Mouse (Mus musculus): ENCODE data around the gene Alkbh3. TPM values are rescaled to one million over a fixed set of nuclear protein-coding genes. Genes with fewer than 3 reads are reported as not detected.

Alkbh3 gene
- polyA plus RNA-seq (2012; rRNA removed): 28.2 and 36.6 TPM in 2 replicates

GRCm38 (mm10) chr2:94010335-94011291, at the start of gene Alkbh3:
Gene Alkbh3, minus strand, starts transcription at chr2:94010807.
- TF ChIP-seq POLR2A (IDR thresholded peaks at IDR 0.05; ENCODE audit: borderline replicate concordance, extremely low read depth, low read depth, low read length) (peak; percentile 70; the same call in 1 of the 2 replicates), CTCF (IDR thresholded peaks at IDR 0.05; ENCODE audit: insufficient read depth, low read length) (no peak)
- DNase-seq: peak; percentile 93
- H3K4me3 ChIP-seq (replicated peaks; ENCODE audit: extremely low read depth, low read depth, low read length): peak within 1 kb of the TSS; percentile 68
- peaks cover 8% of the 10 kb centered on the region for H3K4me1 ChIP-seq (ENCODE audit: control insufficient read depth, insufficient read depth, low read length)
- 4% methylated on average over 47 of the region's 47 CpGs for WGBS

- WGBS: 66% methylated on average over 5 of the region's 5 CpGs
- TF ChIP-seq POLR2A (IDR thresholded peaks at IDR 0.05; ENCODE audit: borderline replicate concordance, extremely low read depth, low read depth, low read length): no peak
- peak; percentile 47 for TF ChIP-seq CTCF (IDR thresholded peaks at IDR 0.05; ENCODE audit: insufficient read depth, low read length)
- no peaks in the 10 kb centered on the region for H3K4me1 ChIP-seq (ENCODE audit: control insufficient read depth, insufficient read depth, low read length)
- peak; percentile 20 for DNase-seq
- H3K4me3 ChIP-seq (replicated peaks; ENCODE audit: extremely low read depth, low read depth, low read length): no peak overlapping the region
Measured at GRCm38 (mm10) chr2:94059459-94059858, 48.9 kb upstream of the Alkbh3 start.

GRCm38 (mm10) chr2:94054813-94055212, 44.2 kb upstream of the Alkbh3 start:
- DNase-seq: no peak
- no peaks in the 10 kb centered on the region for H3K4me1 ChIP-seq (ENCODE audit: control insufficient read depth, insufficient read depth, low read length)
- H3K4me3 ChIP-seq (replicated peaks; ENCODE audit: extremely low read depth, low read depth, low read length): no peak overlapping the region
- TF ChIP-seq CTCF (IDR thresholded peaks at IDR 0.05; ENCODE audit: insufficient read depth, low read length): peak; percentile 38; the same call in 1 of the 2 replicates
- TF ChIP-seq POLR2A (IDR thresholded peaks at IDR 0.05; ENCODE audit: borderline replicate concordance, extremely low read depth, low read depth, low read length): no peak

GRCm38 (mm10) chr2:94051952-94052351, 41.3 kb upstream of the Alkbh3 start:
- no peak for TF ChIP-seq POLR2A (IDR thresholded peaks at IDR 0.05; ENCODE audit: borderline replicate concordance, extremely low read depth, low read depth, low read length)
- no peak for TF ChIP-seq CTCF (IDR thresholded peaks at IDR 0.05; ENCODE audit: insufficient read depth, low read length)
- no peak overlapping the region for H3K4me3 ChIP-seq (replicated peaks; ENCODE audit: extremely low read depth, low read depth, low read length)
- H3K4me1 ChIP-seq (ENCODE audit: control insufficient read depth, insufficient read depth, low read length): no peaks in the 10 kb centered on the region
- DNase-seq: no peak
- WGBS: 88% methylated on average over 5 of the region's 5 CpGs

GRCm38 (mm10) chr2:94050901-94051300, 40.3 kb upstream of the Alkbh3 start:
- no peaks in the 10 kb centered on the region for H3K4me1 ChIP-seq (ENCODE audit: control insufficient read depth, insufficient read depth, low read length)
- TF ChIP-seq POLR2A (IDR thresholded peaks at IDR 0.05; ENCODE audit: borderline replicate concordance, extremely low read depth, low read depth, low read length) (no peak), CTCF (IDR thresholded peaks at IDR 0.05; ENCODE audit: insufficient read depth, low read length) (no peak)
- DNase-seq: no peak
- H3K4me3 ChIP-seq (replicated peaks; ENCODE audit: extremely low read depth, low read depth, low read length): no peak overlapping the region
- 98% methylated on average over 3 of the region's 3 CpGs for WGBS

GRCm38 (mm10) chr2:94049471-94050176, 39.0 kb upstream of the Alkbh3 start:
- Histone ChIP-seq H3K4me3 (replicated peaks; ENCODE audit: extremely low read depth, low read depth, low read length) (no peak overlapping the region), H3K4me1 (ENCODE audit: control insufficient read depth, insufficient read depth, low read length) (no peaks in the 10 kb centered on the region)
- TF ChIP-seq CTCF (IDR thresholded peaks at IDR 0.05; ENCODE audit: insufficient read depth, low read length) (no peak), POLR2A (IDR thresholded peaks at IDR 0.05; ENCODE audit: borderline replicate concordance, extremely low read depth, low read depth, low read length) (no peak)
- 55% methylated on average over 5 of the region's 5 CpGs for WGBS
- no peak for DNase-seq

GRCm38 (mm10) chr2:94048733-94049470, 38.3 kb upstream of the Alkbh3 start:
- no peak for DNase-seq
- H3K4me1 ChIP-seq (ENCODE audit: control insufficient read depth, insufficient read depth, low read length): no peaks in the 10 kb centered on the region; the same call in 1 of the 2 replicates
- H3K4me3 ChIP-seq (replicated peaks; ENCODE audit: extremely low read depth, low read depth, low read length): no peak overlapping the region
- 73% methylated on average over 5 of the region's 5 CpGs for WGBS
- TF ChIP-seq CTCF (IDR thresholded peaks at IDR 0.05; ENCODE audit: insufficient read depth, low read length) (no peak), POLR2A (IDR thresholded peaks at IDR 0.05; ENCODE audit: borderline replicate concordance, extremely low read depth, low read depth, low read length) (no peak)

GRCm38 (mm10) chr2:94048271-94048670, 37.7 kb upstream of the Alkbh3 start:
- TF ChIP-seq POLR2A (IDR thresholded peaks at IDR 0.05; ENCODE audit: borderline replicate concordance, extremely low read depth, low read depth, low read length) (no peak), CTCF (IDR thresholded peaks at IDR 0.05; ENCODE audit: insufficient read depth, low read length) (no peak)
- no peaks in the 10 kb centered on the region; the same call in 1 of the 2 replicates for H3K4me1 ChIP-seq (ENCODE audit: control insufficient read depth, insufficient read depth, low read length)
- H3K4me3 ChIP-seq (replicated peaks; ENCODE audit: extremely low read depth, low read depth, low read length): no peak overlapping the region
- 88% methylated on average over 1 of the region's 1 CpGs for WGBS
- no peak for DNase-seq

Data from lung, adult 2 months (tissue).